Mouse (Mus musculus): ENCODE measurements around the gene Ifrd2. TPM values are rescaled to one million over a fixed set of nuclear protein-coding genes. Genes with fewer than 3 reads are reported as not detected.

Gene Ifrd2
- polyA plus RNA-seq, 2 experiments, result 55.0 to 57.3 TPM

- DNase-seq (ENCODE audit: low spot score), result no peak
- WGBS, result 75% methylated on average over 3 of the region's 3 CpGs
- Histone ChIP-seq H3K36me3 (ENCODE audit: control insufficient read depth, insufficient read depth, low read length) (peaks cover 44% of the 10 kb centered on the region), H3K9ac (ENCODE audit: low read depth, low read length, severe bottlenecking) (no peak overlapping the region), H3K9me3 (ENCODE audit: control insufficient read depth, low read length) (no peaks in the 10 kb centered on the region), H3K4me1 (ENCODE audit: control insufficient read depth, insufficient read depth, low read length) (peaks cover 35% of the 10 kb centered on the region), H3K27me3 (ENCODE audit: control insufficient read depth, insufficient read depth, low read length) (no peaks in the 10 kb centered on the region), H3K27ac (replicated peaks; ENCODE audit: low read depth, low read length) (no peak overlapping the region; the same call in 1 of the 2 replicates), H3K4me3 (replicated peaks; ENCODE audit: low read length) (no peak overlapping the region), H3K4me2 (replicated peaks; ENCODE audit: low read depth, low read length, severe bottlenecking) (no peak overlapping the region)
- no peak for ATAC-seq (ENCODE audit: low FRiP score, low read depth)
- no peak for TF ChIP-seq POLR2A (IDR thresholded peaks at IDR 0.05; ENCODE audit: borderline replicate concordance, extremely low read depth, insufficient read depth, insufficient read length)
Measured at GRCm38 (mm10) chr9:107624951-107625350, 37.5 kb downstream of the Ifrd2 start.

GRCm38 (mm10) chr9:107625351-107626128 is 38.1 kb downstream of the Ifrd2 start:
- WGBS, result 94% methylated on average over 12 of the region's 12 CpGs

DNA sequence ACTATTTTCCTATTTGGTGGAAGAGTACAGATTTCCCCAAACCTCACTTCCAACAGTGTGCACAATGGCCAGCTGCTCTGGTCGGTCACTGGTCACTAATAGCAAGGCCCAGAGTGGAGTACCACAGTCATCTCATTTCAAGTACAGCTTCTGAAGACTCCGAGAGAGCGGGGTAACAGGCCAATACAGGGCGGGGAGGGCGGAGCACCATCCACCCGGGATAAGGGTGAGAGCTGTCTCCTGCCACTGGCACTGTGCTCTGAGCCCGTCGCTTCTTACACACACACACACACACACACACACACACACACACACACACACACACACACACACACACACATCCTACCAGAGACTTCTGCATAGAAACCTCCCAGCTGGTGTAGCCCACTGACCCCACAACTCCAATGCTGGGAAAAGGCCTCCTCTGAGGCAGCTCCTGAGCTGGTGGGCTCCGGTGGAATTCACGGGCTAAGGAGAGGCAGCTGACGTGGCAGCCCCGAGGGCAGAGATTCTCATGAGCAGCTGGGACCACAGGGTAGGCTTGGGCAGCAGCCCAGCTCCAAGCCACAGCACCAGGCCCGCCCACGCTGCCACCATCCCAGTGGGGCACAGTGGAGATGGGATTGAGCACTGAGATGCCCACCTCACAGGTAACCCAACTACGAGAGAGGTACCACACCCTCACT is 38.9 kb downstream of the Ifrd2 start:
- TF ChIP-seq POLR2A (IDR thresholded peaks at IDR 0.05; ENCODE audit: borderline replicate concordance, extremely low read depth, insufficient read depth, insufficient read length), result no peak
- peaks cover 48% of the 10 kb centered on the region for H3K4me1 ChIP-seq (ENCODE audit: control insufficient read depth, insufficient read depth, low read length)
- 43% methylated on average over 13 of the region's 15 CpGs for WGBS
- peaks cover 40% of the 10 kb centered on the region for H3K36me3 ChIP-seq (ENCODE audit: control insufficient read depth, insufficient read depth, low read length)
- H3K9ac ChIP-seq (ENCODE audit: low read depth, low read length, severe bottlenecking), result peak overlapping the region; percentile 58
- H3K9me3 ChIP-seq (ENCODE audit: control insufficient read depth, low read length), result no peaks in the 10 kb centered on the region
- H3K27ac ChIP-seq (replicated peaks; ENCODE audit: low read depth, low read length), result peak overlapping the region; percentile 89
- H3K27me3 ChIP-seq (ENCODE audit: control insufficient read depth, insufficient read depth, low read length), result no peaks in the 10 kb centered on the region
- ATAC-seq (ENCODE audit: low FRiP score, low read depth), result peak; percentile 58
- peak; percentile 71 for DNase-seq (ENCODE audit: low spot score)
- H3K4me2 ChIP-seq (replicated peaks; ENCODE audit: low read depth, low read length, severe bottlenecking), result peak overlapping the region; percentile 29; the same call in 1 of the 2 replicates
- H3K4me3 ChIP-seq (replicated peaks; ENCODE audit: low read length), result peak overlapping the region; percentile 13

More at GRCm38 (mm10) chr9:107625351-107626128, 38.1 kb downstream of the Ifrd2 start:
- TF ChIP-seq POLR2A (IDR thresholded peaks at IDR 0.05; ENCODE audit: borderline replicate concordance, extremely low read depth, insufficient read depth, insufficient read length), result no peak
- peak overlapping the region; percentile 89; the same call in 1 of the 2 replicates for H3K27ac ChIP-seq (replicated peaks; ENCODE audit: low read depth, low read length)
- no peaks in the 10 kb centered on the region for H3K9me3 ChIP-seq (ENCODE audit: control insufficient read depth, low read length)
- H3K27me3 ChIP-seq (ENCODE audit: control insufficient read depth, insufficient read depth, low read length), result no peaks in the 10 kb centered on the region
- no peak for ATAC-seq (ENCODE audit: low FRiP score, low read depth)
- no peak overlapping the region for H3K4me2 ChIP-seq (replicated peaks; ENCODE audit: low read depth, low read length, severe bottlenecking)
- H3K4me1 ChIP-seq (ENCODE audit: control insufficient read depth, insufficient read depth, low read length), result peaks cover 41% of the 10 kb centered on the region
- DNase-seq (ENCODE audit: low spot score), result no peak
- no peak overlapping the region for H3K4me3 ChIP-seq (replicated peaks; ENCODE audit: low read length)
- peaks cover 38% of the 10 kb centered on the region for H3K36me3 ChIP-seq (ENCODE audit: control insufficient read depth, insufficient read depth, low read length)
- no peak overlapping the region for H3K9ac ChIP-seq (ENCODE audit: low read depth, low read length, severe bottlenecking)

DNA sequence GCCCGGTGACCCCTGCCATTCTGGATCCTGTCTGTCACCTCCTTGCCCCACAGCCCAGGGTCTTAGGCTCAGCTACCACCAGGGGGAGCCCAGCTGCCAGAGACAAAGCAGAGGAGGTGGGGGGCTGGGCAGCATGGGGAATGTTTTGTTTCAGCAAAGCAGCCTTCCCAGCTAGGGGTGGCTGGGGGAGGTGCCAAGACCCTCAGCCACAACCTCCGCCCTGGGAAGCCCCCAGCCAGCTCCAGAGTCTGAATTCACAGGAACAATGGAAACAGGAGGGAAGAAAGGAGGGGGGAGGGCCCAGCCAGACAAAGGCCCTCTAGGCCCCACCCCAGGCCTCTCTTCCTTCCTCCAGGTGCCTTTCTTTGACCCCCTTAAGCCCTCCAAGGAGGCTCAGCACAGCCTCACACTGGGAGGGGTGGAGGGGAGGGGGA is 39.4 kb downstream of the Ifrd2 start:
- DNase-seq (ENCODE audit: low spot score), result peak; percentile 91
- Histone ChIP-seq H3K36me3 (ENCODE audit: control insufficient read depth, insufficient read depth, low read length) (peaks cover 40% of the 10 kb centered on the region), H3K9me3 (ENCODE audit: control insufficient read depth, low read length) (no peaks in the 10 kb centered on the region), H3K27me3 (ENCODE audit: control insufficient read depth, insufficient read depth, low read length) (no peaks in the 10 kb centered on the region), H3K9ac (ENCODE audit: low read depth, low read length, severe bottlenecking) (peak overlapping the region; percentile 58), H3K4me3 (replicated peaks; ENCODE audit: low read length) (peak overlapping the region; percentile 13), H3K4me1 (ENCODE audit: control insufficient read depth, insufficient read depth, low read length) (peaks cover 53% of the 10 kb centered on the region), H3K27ac (replicated peaks; ENCODE audit: low read depth, low read length) (peak overlapping the region; percentile 89), H3K4me2 (replicated peaks; ENCODE audit: low read depth, low read length, severe bottlenecking) (peak overlapping the region; percentile 29)
- 11% methylated on average over 2 of the region's 2 CpGs for WGBS
- no peak for TF ChIP-seq POLR2A (IDR thresholded peaks at IDR 0.05; ENCODE audit: borderline replicate concordance, extremely low read depth, insufficient read depth, insufficient read length)
- ATAC-seq (ENCODE audit: low FRiP score, low read depth), result peak; percentile 82
